Mouse (Mus musculus) forebrain, embryonic 16.5 days (tissue): ENCODE data around the gene Hoxc5. TPM values are rescaled to one million over a fixed set of nuclear protein-coding genes. Genes with fewer than 3 reads are reported as not detected.

Source experiments
- ATAC-seq: fragments of 200-750 bp; cut with Nextera tagmentation; 2 replicates; pipeline ENCODE4 v1.8.0; 2017; ENCODE audit warnings: mild to moderate bottlenecking, moderate library complexity
- H3K27ac ChIP-seq: fragments of 300-500 bp; sonication (generic); 2 replicates; pipeline ENCODE4 v1.5.1; 2014; ENCODE audit warnings: low read length, control low read depth
- H3K27me3 ChIP-seq: fragments of 300-500 bp; sonication (generic); replicated peaks from 2 replicates; pipeline ENCODE4 v1.6.1; 2014; ENCODE audit warnings: low read length; ENCODE audit not compliant: control insufficient read depth, insufficient read depth
- H3K36me3 ChIP-seq: fragments of 300-500 bp; sonication (generic); 2 replicates; pipeline ENCODE4 v1.6.1; 2014; ENCODE audit not compliant: control insufficient read depth, insufficient read depth
- H3K4me1 ChIP-seq: fragments of 300-500 bp; sonication (generic); replicated peaks from 2 replicates; pipeline ENCODE4 v1.6.1; 2014; ENCODE audit warnings: low read length; ENCODE audit not compliant: control insufficient read depth, insufficient read depth
- H3K4me2 ChIP-seq: fragments of 300-500 bp; sonication (generic); 2 replicates; pipeline ENCODE4 v1.6.1; 2014; ENCODE audit warnings: mild to moderate bottlenecking, low read length, control low read depth
- H3K4me3 ChIP-seq: fragments of 300-500 bp; sonication (generic); replicated peaks from 2 replicates; pipeline ENCODE4 v1.5.1; 2014; ENCODE audit warnings: mild to moderate bottlenecking, low read length, control low read depth
- H3K9ac ChIP-seq: fragments of 300-500 bp; sonication (generic); replicated peaks from 2 replicates; pipeline ENCODE4 v1.6.1; 2014; ENCODE audit warnings: low read depth, low read length, control low read depth
- H3K9me3 ChIP-seq: fragments of 300-500 bp; sonication (generic); 2 replicates; pipeline ENCODE4 v1.6.1; 2016; ENCODE audit warnings: low read length; ENCODE audit not compliant: control insufficient read depth
- WGBS: fragments of 180-500 bp; shearing (Covaris S2); extraction: QIAGEN DNeasy Blood & Tissue Kit; methylation state at CpG from one replicate; pipeline ENCODE4 v1.1.7; 2014; 5-methylcytosine and 5-hydroxymethylcytosine counted together
- polyA plus RNA-seq: library from polyadenylated mRNA; unstranded; fragments of >200 nt; fragmentation: Nextera tagmentation; extraction: Ambion mirVana; gene quantifications from 2 replicates; pipeline ENCODE4 v1.2.1, GENCODE M21; 2015

The Hoxc5 gene
- polyA plus RNA-seq, 1 experiment from 2014 or later = not detected

- WGBS = 2% methylated on average over 13 of the region's 13 CpGs
- Histone ChIP-seq H3K36me3 (no peaks in the 10 kb centered on the region), H3K9ac (no peak overlapping the region), H3K27me3 (peaks cover 98% of the 10 kb centered on the region), H3K4me2 (no peak overlapping the region), H3K4me1 (peaks cover 10% of the 10 kb centered on the region), H3K9me3 (no peaks in the 10 kb centered on the region), H3K27ac (no peak overlapping the region), H3K4me3 (no peak overlapping the region)
- no peak for ATAC-seq
Observed at GRCm38 (mm10) chr15:103002821-103003448, 35.7 kb downstream of the Hoxc5 start.

GRCm38 (mm10) chr15:103005308-103005707, 38.1 kb downstream of the Hoxc5 start:
- Histone ChIP-seq H3K4me2 (no peak overlapping the region), H3K4me1 (no peaks in the 10 kb centered on the region), H3K27me3 (peaks cover 98% of the 10 kb centered on the region), H3K9me3 (no peaks in the 10 kb centered on the region), H3K9ac (no peak overlapping the region), H3K27ac (no peak overlapping the region), H3K4me3 (no peak overlapping the region), H3K36me3 (no peaks in the 10 kb centered on the region)
- no peak for ATAC-seq
- WGBS = under 1% methylated on average over 17 of the region's 17 CpGs

GRCm38 (mm10) chr15:103005797-103006196, 38.6 kb downstream of the Hoxc5 start:
- WGBS = 2% methylated on average over 5 of the region's 5 CpGs
- Histone ChIP-seq H3K36me3 (no peaks in the 10 kb centered on the region), H3K9me3 (no peaks in the 10 kb centered on the region), H3K9ac (no peak overlapping the region), H3K4me3 (no peak overlapping the region), H3K27ac (no peak overlapping the region), H3K4me2 (no peak overlapping the region), H3K27me3 (peaks cover 98% of the 10 kb centered on the region), H3K4me1 (no peaks in the 10 kb centered on the region)
- no peak for ATAC-seq

- Histone ChIP-seq H3K9me3 (no peaks in the 10 kb centered on the region), H3K27ac (no peak overlapping the region), H3K4me1 (no peaks in the 10 kb centered on the region), H3K4me3 (no peak overlapping the region), H3K4me2 (no peak overlapping the region), H3K27me3 (peaks cover 98% of the 10 kb centered on the region), H3K36me3 (no peaks in the 10 kb centered on the region), H3K9ac (no peak overlapping the region)
- 10% methylated on average over 1 of the region's 1 CpGs for WGBS
- no peak for ATAC-seq
Observed at GRCm38 (mm10) chr15:103006326-103006725, 39.1 kb downstream of the Hoxc5 start.

GRCm38 (mm10) chr15:103009265-103010111, 42.2 kb downstream of the Hoxc5 start:
- Histone ChIP-seq H3K9ac (no peak overlapping the region), H3K4me2 (no peak overlapping the region), H3K27me3 (peaks cover 95% of the 10 kb centered on the region), H3K4me1 (peaks cover 6% of the 10 kb centered on the region), H3K9me3 (no peaks in the 10 kb centered on the region), H3K4me3 (no peak overlapping the region), H3K36me3 (no peaks in the 10 kb centered on the region), H3K27ac (no peak overlapping the region)
- no peak for ATAC-seq
- WGBS = under 1% methylated on average over 27 of the region's 27 CpGs

GRCm38 (mm10) chr15:103010112-103010846, 43.0 kb downstream of the Hoxc5 start:
- H3K4me3 ChIP-seq = no peak overlapping the region
- ATAC-seq = no peak
- peaks cover 94% of the 10 kb centered on the region for H3K27me3 ChIP-seq
- H3K9ac ChIP-seq = no peak overlapping the region
- H3K9me3 ChIP-seq = no peaks in the 10 kb centered on the region
- peaks cover 6% of the 10 kb centered on the region for H3K4me1 ChIP-seq
- no peaks in the 10 kb centered on the region for H3K36me3 ChIP-seq
- H3K27ac ChIP-seq = no peak overlapping the region
- WGBS = under 1% methylated on average over 31 of the region's 31 CpGs
- no peak overlapping the region for H3K4me2 ChIP-seq

GRCm38 (mm10) chr15:103010847-103011555, 43.8 kb downstream of the Hoxc5 start:
- H3K36me3 ChIP-seq = no peaks in the 10 kb centered on the region
- peaks cover 93% of the 10 kb centered on the region for H3K27me3 ChIP-seq
- no peak overlapping the region for H3K9ac ChIP-seq
- H3K4me3 ChIP-seq = no peak overlapping the region
- H3K27ac ChIP-seq = no peak overlapping the region
- H3K4me1 ChIP-seq = peaks cover 6% of the 10 kb centered on the region
- no peaks in the 10 kb centered on the region for H3K9me3 ChIP-seq
- H3K4me2 ChIP-seq = no peak overlapping the region
- ATAC-seq = no peak
- WGBS = 1% methylated on average over 28 of the region's 28 CpGs

GRCm38 (mm10) chr15:103011928-103012486, 44.8 kb downstream of the Hoxc5 start:
- H3K36me3 ChIP-seq = no peaks in the 10 kb centered on the region
- peaks cover 93% of the 10 kb centered on the region for H3K27me3 ChIP-seq
- ATAC-seq = no peak
- no peak overlapping the region for H3K4me2 ChIP-seq
- H3K27ac ChIP-seq = no peak overlapping the region
- peaks cover 6% of the 10 kb centered on the region for H3K4me1 ChIP-seq
- H3K9ac ChIP-seq = no peak overlapping the region
- WGBS = 1% methylated on average over 26 of the region's 26 CpGs
- no peak overlapping the region for H3K4me3 ChIP-seq
- no peaks in the 10 kb centered on the region for H3K9me3 ChIP-seq
